Mouse (Mus musculus): ENCODE data around the gene Rhbdd3. TPM values are rescaled to one million over a fixed set of nuclear protein-coding genes. Genes with fewer than 3 reads are reported as not detected.

Rhbdd3 gene
- polyA plus RNA-seq, 1 experiment from 2014 or later = 33.0 TPM

DNA sequence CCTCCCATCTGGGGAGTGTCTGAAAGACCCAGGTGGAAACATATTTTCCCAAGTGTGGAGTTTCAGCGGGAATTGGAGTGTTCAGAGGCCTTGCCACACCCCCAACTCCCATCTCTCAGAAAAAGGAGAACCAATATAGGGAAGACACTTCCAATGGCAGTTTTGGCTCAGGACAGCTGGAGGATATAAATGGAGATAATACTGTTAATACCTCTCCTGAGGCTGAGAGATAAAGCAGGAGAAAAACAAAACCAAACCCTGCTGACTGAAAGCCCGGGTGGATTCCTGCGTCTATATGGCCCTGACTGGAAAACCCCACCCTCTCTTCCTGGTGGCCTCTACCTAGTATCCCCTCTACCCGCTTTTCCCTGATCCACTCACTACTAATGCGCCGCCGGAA lies 3.7 kb downstream of the Rhbdd3 start:
- H3K36me3 ChIP-seq (ENCODE audit: control insufficient read depth, insufficient read depth) = no peaks in the 10 kb centered on the region
- 91% methylated on average over 7 of the region's 7 CpGs for WGBS
- H3K27ac ChIP-seq (ENCODE audit: low read length) = no peak overlapping the region
- ATAC-seq = no peak
- no peak overlapping the region for H3K9ac ChIP-seq (replicated peaks; ENCODE audit: low read depth, low read length)
- H3K4me3 ChIP-seq (replicated peaks; ENCODE audit: low read length) = no peak overlapping the region
- H3K9me3 ChIP-seq (ENCODE audit: control insufficient read depth, low read length) = no peaks in the 10 kb centered on the region
- H3K4me2 ChIP-seq (ENCODE audit: low read length) = no peak overlapping the region
- peaks cover 14% of the 10 kb centered on the region for H3K4me1 ChIP-seq (replicated peaks; ENCODE audit: control insufficient read depth, insufficient read depth, low read length)
- H3K27me3 ChIP-seq (replicated peaks; ENCODE audit: control insufficient read depth, insufficient read depth, low read length) = no peaks in the 10 kb centered on the region

DNA sequence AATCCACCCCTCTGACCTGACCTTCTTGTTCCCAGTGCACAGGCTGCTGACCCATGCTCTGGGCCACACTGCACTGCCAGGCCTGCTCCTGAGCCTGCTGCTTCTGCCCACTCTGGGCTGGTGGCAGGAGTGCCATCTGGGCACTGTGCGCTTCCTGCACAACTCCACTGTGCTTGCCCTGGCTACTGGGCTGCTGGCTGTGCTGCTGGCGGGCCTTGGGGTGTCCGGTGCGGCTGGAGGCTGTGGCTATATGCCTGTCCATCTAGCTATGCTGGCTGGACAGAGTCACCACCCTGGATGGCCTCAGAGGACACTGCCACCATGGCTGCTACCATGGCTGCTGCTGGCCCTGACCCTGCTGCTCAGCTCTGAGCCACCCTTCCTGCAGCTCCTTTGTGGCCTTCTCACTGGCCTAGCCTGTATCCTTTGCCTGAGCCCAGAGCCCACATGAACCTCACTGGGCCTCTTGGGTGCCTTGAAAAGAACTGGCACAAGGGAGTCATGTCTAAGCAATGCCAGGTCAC lies 5.3 kb downstream of the Rhbdd3 start:
- H3K9ac ChIP-seq (replicated peaks; ENCODE audit: low read depth, low read length) = no peak overlapping the region
- 96% methylated on average over 4 of the region's 4 CpGs for WGBS
- peaks cover 10% of the 10 kb centered on the region for H3K4me1 ChIP-seq (replicated peaks; ENCODE audit: control insufficient read depth, insufficient read depth, low read length)
- H3K36me3 ChIP-seq (ENCODE audit: control insufficient read depth, insufficient read depth) = no peaks in the 10 kb centered on the region
- no peak for ATAC-seq
- H3K9me3 ChIP-seq (ENCODE audit: control insufficient read depth, low read length) = no peaks in the 10 kb centered on the region
- H3K27ac ChIP-seq (ENCODE audit: low read length) = no peak overlapping the region
- no peak overlapping the region for H3K4me2 ChIP-seq (ENCODE audit: low read length)
- no peaks in the 10 kb centered on the region for H3K27me3 ChIP-seq (replicated peaks; ENCODE audit: control insufficient read depth, insufficient read depth, low read length)
- H3K4me3 ChIP-seq (replicated peaks; ENCODE audit: low read length) = no peak overlapping the region

DNA sequence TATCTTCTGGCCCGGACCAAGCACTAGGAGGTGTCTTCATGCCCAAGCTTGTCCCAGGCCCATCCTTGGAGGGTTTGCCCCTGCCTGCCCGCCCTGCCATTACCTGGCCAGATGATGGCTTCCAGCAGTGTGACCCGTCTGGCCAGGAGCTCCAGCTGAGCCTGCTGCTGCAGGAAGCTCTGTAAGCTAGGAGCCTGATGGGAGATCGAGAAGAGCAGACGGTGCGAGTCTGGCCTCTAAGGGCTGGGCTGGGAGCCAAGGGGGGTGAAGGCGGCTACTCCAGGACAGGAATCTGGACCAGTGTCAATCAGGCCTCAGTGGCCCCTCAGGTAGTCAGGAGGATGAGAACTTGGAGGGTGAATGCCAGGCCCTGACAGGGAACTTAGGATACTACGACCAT lies 10.7 kb downstream of the Rhbdd3 start:
- Histone ChIP-seq H3K9me3 (ENCODE audit: control insufficient read depth, low read length) (no peaks in the 10 kb centered on the region), H3K4me1 (replicated peaks; ENCODE audit: control insufficient read depth, insufficient read depth, low read length) (no peaks in the 10 kb centered on the region), H3K4me2 (ENCODE audit: low read length) (no peak overlapping the region), H3K27me3 (replicated peaks; ENCODE audit: control insufficient read depth, insufficient read depth, low read length) (no peaks in the 10 kb centered on the region), H3K9ac (replicated peaks; ENCODE audit: low read depth, low read length) (no peak overlapping the region), H3K36me3 (ENCODE audit: control insufficient read depth, insufficient read depth) (no peaks in the 10 kb centered on the region), H3K4me3 (replicated peaks; ENCODE audit: low read length) (no peak overlapping the region), H3K27ac (ENCODE audit: low read length) (no peak overlapping the region)
- 69% methylated on average over 8 of the region's 8 CpGs for WGBS
- ATAC-seq = no peak

DNA sequence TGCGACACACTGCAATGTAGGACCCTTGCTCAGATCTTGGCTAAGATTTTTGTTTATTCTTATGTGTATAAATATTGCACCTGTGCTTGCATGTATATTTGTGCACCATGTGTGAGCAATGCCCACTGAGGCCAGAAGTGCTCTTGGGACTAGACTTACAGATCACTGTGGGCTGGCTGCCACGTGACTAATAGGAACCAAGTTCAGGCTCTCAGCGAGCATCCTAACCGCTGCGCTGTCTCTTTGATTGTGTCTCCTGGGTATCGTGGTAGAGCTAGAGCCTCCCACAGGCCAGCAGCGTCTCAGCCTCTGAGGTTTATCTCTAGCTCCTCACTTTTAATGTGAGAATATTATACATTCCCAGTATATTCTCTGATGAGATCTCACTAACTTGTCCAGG lies 14.9 kb downstream of the Rhbdd3 start:
- Histone ChIP-seq H3K36me3 (ENCODE audit: control insufficient read depth, insufficient read depth) (no peaks in the 10 kb centered on the region), H3K27me3 (replicated peaks; ENCODE audit: control insufficient read depth, insufficient read depth, low read length) (no peaks in the 10 kb centered on the region), H3K27ac (ENCODE audit: low read length) (no peak overlapping the region), H3K4me2 (ENCODE audit: low read length) (no peak overlapping the region), H3K4me3 (replicated peaks; ENCODE audit: low read length) (no peak overlapping the region), H3K9me3 (ENCODE audit: control insufficient read depth, low read length) (no peaks in the 10 kb centered on the region), H3K4me1 (replicated peaks; ENCODE audit: control insufficient read depth, insufficient read depth, low read length) (no peaks in the 10 kb centered on the region), H3K9ac (replicated peaks; ENCODE audit: low read depth, low read length) (no peak overlapping the region)
- no peak for ATAC-seq
- 82% methylated on average over 7 of the region's 7 CpGs for WGBS

DNA sequence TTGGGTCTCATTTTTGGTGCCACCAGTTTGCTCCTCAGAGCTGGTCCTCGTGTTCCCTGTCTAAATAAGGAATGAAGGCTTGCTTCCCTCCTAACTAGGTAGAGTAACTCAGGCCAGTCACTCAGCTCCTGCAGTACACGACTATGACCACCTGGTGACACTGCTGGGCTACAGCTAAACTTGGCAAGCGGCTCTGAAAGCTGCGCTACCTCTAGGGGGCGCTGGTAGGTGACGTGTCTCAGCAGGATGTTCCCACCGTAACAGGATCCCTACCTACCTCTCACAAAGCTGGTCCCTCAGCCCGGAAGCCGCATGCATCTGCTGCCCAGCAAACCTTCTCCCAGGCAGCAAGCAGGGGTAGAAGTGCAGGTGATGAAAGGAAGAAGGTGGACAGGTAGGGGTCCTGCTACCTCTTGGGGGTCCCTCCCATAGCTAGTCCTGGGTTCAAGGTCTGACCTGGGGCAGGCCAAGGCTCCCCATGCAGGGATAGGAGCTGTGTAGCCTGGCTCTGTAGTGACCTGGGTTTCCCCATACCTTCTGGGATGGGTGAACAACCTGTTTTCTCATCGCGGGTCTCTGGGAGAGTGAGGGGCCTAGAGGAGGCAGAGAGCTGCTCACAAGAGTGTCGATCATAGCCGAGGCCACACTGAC lies 16.3 kb downstream of the Rhbdd3 start:
- WGBS = 27% methylated on average over 13 of the region's 13 CpGs
- H3K27me3 ChIP-seq (replicated peaks; ENCODE audit: control insufficient read depth, insufficient read depth, low read length) = no peaks in the 10 kb centered on the region
- H3K4me2 ChIP-seq (ENCODE audit: low read length) = no peak overlapping the region
- no peak; the same call in 1 of the 2 replicates for ATAC-seq
- no peaks in the 10 kb centered on the region for H3K9me3 ChIP-seq (ENCODE audit: control insufficient read depth, low read length)
- H3K9ac ChIP-seq (replicated peaks; ENCODE audit: low read depth, low read length) = no peak overlapping the region
- no peaks in the 10 kb centered on the region for H3K36me3 ChIP-seq (ENCODE audit: control insufficient read depth, insufficient read depth)
- H3K4me3 ChIP-seq (replicated peaks; ENCODE audit: low read length) = no peak overlapping the region
- no peaks in the 10 kb centered on the region for H3K4me1 ChIP-seq (replicated peaks; ENCODE audit: control insufficient read depth, insufficient read depth, low read length)
- H3K27ac ChIP-seq (ENCODE audit: low read length) = no peak overlapping the region

DNA sequence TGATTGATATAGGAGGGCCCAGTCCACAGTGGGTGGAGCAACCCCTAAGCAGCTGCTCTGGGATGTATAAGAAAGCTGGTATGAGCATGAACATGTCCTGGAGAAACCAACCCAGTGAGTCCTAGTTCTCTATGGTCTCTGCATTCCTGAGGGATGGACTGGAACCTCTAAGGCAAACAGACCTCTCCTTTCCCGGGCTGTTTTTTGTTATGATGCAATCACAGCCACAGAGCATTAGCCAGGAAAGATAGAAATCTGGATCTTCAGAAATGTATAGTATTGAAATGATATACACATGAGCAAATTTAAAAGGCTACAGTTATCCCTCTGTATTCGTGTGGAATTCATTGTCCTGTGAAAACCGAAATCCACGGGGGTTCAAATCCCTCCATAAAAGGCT lies 27.0 kb downstream of the Rhbdd3 start:
- no peak overlapping the region for H3K4me3 ChIP-seq (replicated peaks; ENCODE audit: low read length)
- H3K4me1 ChIP-seq (replicated peaks; ENCODE audit: control insufficient read depth, insufficient read depth, low read length) = peaks cover 17% of the 10 kb centered on the region
- no peaks in the 10 kb centered on the region for H3K27me3 ChIP-seq (replicated peaks; ENCODE audit: control insufficient read depth, insufficient read depth, low read length)
- H3K9ac ChIP-seq (replicated peaks; ENCODE audit: low read depth, low read length) = no peak overlapping the region
- H3K9me3 ChIP-seq (ENCODE audit: control insufficient read depth, low read length) = no peaks in the 10 kb centered on the region
- no peak overlapping the region for H3K4me2 ChIP-seq (ENCODE audit: low read length)
- ATAC-seq = no peak
- H3K36me3 ChIP-seq (ENCODE audit: control insufficient read depth, insufficient read depth) = no peaks in the 10 kb centered on the region
- no peak overlapping the region for H3K27ac ChIP-seq (ENCODE audit: low read length)
- WGBS = 49% methylated on average over 4 of the region's 4 CpGs

DNA sequence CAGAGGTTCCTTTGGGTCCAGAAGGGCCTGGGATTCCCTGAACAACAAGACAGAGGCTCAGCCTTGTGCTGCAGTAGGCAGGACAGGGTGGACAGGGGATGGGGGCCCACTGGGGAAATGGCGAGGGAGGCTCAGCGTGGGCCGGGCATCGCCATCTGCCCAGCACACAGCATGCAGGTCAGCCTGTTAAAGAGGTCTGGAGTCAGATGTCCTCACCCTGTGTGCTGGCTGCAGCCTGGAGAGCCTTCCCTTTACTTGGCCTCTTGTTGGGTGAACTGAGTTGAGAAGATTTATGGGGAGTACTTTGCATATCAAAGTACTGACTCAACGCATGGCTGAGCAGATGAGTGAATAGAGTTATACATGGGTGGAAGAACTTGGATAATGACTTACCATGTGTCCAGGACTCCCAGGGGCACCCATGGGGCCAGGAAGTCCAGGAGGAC lies 30.3 kb downstream of the Rhbdd3 start:
- Histone ChIP-seq H3K9ac (replicated peaks; ENCODE audit: low read depth, low read length) (no peak overlapping the region), H3K36me3 (ENCODE audit: control insufficient read depth, insufficient read depth) (no peaks in the 10 kb centered on the region), H3K4me1 (replicated peaks; ENCODE audit: control insufficient read depth, insufficient read depth, low read length) (peaks cover 17% of the 10 kb centered on the region), H3K27me3 (replicated peaks; ENCODE audit: control insufficient read depth, insufficient read depth, low read length) (no peaks in the 10 kb centered on the region), H3K9me3 (ENCODE audit: control insufficient read depth, low read length) (no peaks in the 10 kb centered on the region), H3K4me2 (ENCODE audit: low read length) (no peak overlapping the region), H3K4me3 (replicated peaks; ENCODE audit: low read length) (no peak overlapping the region), H3K27ac (ENCODE audit: low read length) (0 out of 2 replicates have a peak overlapping the region, but pooled peaks have one; percentile 3)
- under 1% methylated on average over 5 of the region's 5 CpGs for WGBS
- peak; percentile 67 for ATAC-seq

DNA sequence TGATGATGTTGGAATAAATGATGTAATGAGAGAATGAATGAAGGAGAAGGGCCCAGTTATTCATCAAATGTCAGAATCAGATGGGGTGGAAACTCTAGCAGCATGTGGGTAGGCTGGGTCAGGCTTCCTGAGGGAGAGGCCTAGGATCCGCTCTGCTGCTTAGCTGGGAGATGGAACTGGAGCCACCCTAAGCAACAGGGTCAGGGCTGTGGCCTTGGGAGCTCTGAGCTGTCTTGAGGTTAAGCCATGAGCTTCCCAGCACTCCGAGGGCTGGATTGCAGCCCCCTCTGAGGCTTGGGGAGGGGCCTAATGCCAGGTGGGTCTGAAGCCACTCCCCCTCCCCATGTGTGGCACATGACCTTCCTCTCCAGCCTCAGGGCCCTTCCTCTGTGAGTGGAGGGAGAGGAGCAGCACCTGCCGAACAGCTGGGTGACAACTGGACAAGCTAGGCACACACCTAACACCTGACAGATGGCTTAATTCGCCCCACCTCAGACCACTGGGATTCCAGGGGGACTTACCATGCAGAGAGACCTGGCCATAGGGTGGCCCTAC lies 31.5 kb downstream of the Rhbdd3 start:
- ATAC-seq = no peak
- Histone ChIP-seq H3K4me3 (replicated peaks; ENCODE audit: low read length) (no peak overlapping the region), H3K27ac (ENCODE audit: low read length) (no peak overlapping the region), H3K9ac (replicated peaks; ENCODE audit: low read depth, low read length) (no peak overlapping the region), H3K4me2 (ENCODE audit: low read length) (no peak overlapping the region), H3K4me1 (replicated peaks; ENCODE audit: control insufficient read depth, insufficient read depth, low read length) (peaks cover 17% of the 10 kb centered on the region), H3K27me3 (replicated peaks; ENCODE audit: control insufficient read depth, insufficient read depth, low read length) (no peaks in the 10 kb centered on the region), H3K36me3 (ENCODE audit: control insufficient read depth, insufficient read depth) (no peaks in the 10 kb centered on the region), H3K9me3 (ENCODE audit: control insufficient read depth, low read length) (no peaks in the 10 kb centered on the region)
- WGBS = 55% methylated on average over 4 of the region's 4 CpGs

DNA sequence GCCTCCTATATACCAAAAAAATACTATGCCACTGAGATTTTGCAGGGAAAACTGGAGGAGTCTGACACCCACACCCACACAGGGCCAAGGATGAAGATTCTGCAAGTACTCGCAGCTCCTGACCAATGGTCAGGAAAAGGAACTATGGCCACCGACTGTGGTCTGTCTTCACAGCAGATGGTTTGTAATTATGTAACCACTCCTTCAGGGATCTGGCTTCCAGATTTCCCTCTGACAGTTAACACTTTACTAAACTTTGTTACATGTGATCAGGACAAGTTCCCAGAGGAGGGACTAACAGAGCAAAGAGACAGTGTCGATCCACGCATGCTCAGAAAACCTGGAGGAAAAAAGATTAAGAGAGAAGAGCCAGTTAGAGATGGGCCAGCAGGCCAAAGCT lies 34.0 kb downstream of the Rhbdd3 start:
- no peak overlapping the region for H3K27ac ChIP-seq (ENCODE audit: low read length)
- no peak overlapping the region for H3K4me3 ChIP-seq (replicated peaks; ENCODE audit: low read length)
- no peak overlapping the region for H3K9ac ChIP-seq (replicated peaks; ENCODE audit: low read depth, low read length)
- no peaks in the 10 kb centered on the region for H3K27me3 ChIP-seq (replicated peaks; ENCODE audit: control insufficient read depth, insufficient read depth, low read length)
- ATAC-seq = no peak
- 78% methylated on average over 4 of the region's 4 CpGs for WGBS
- H3K9me3 ChIP-seq (ENCODE audit: control insufficient read depth, low read length) = no peaks in the 10 kb centered on the region
- no peak overlapping the region for H3K4me2 ChIP-seq (ENCODE audit: low read length)
- H3K4me1 ChIP-seq (replicated peaks; ENCODE audit: control insufficient read depth, insufficient read depth, low read length) = peaks cover 17% of the 10 kb centered on the region
- no peaks in the 10 kb centered on the region for H3K36me3 ChIP-seq (ENCODE audit: control insufficient read depth, insufficient read depth)

Data from forebrain, embryonic 16.5 days (tissue).